Mouse (Mus musculus) liver, adult 2 months (tissue): ENCODE results near the gene Mecom. TPM values are rescaled to one million over a fixed set of nuclear protein-coding genes. Genes with fewer than 3 reads are reported as not detected.

Experiments
- DNase-seq: peaks from one replicate; pipeline ENCODE4 v3.0.0-alpha.2; 2011; ENCODE audit warnings: low read depth, low spot score; ENCODE audit errors: extremely low read depth
- H3K27ac ChIP-seq: fragments of 200-500 bp; replicated peaks from 2 replicates; pipeline ENCODE4 v1.5.1; 2012; ENCODE audit warnings: low read depth, mild to moderate bottlenecking, control low read depth, inconsistent platforms, low read length; ENCODE audit not compliant: insufficient read depth
- H3K27me3 ChIP-seq: fragments of 200-500 bp; 2 replicates; pipeline ENCODE4 v1.6.1; 2012; ENCODE audit warnings: mild to moderate bottlenecking, moderate library complexity, low read length, inconsistent platforms; ENCODE audit not compliant: control insufficient read depth, insufficient read depth
- H3K36me3 ChIP-seq: fragments of 200-500 bp; 2 replicates; pipeline ENCODE4 v1.6.1; 2012; ENCODE audit warnings: low read length, inconsistent platforms; ENCODE audit not compliant: control insufficient read depth, insufficient read depth
- H3K4me1 ChIP-seq: fragments of 200-500 bp; 2 replicates; pipeline ENCODE4 v1.6.1; 2011; ENCODE audit warnings: low read length; ENCODE audit not compliant: control insufficient read depth, insufficient read depth
- H3K4me3 ChIP-seq: fragments of 200-500 bp; 2 replicates; pipeline ENCODE4 v1.5.1; 2011; ENCODE audit warnings: low read depth, mild to moderate bottlenecking, control low read depth, low read length, moderate library complexity; ENCODE audit not compliant: insufficient read depth
- H3K79me2 ChIP-seq: fragments of 200-500 bp; 2 replicates; pipeline ENCODE4 v1.6.1; 2012; ENCODE audit warnings: inconsistent platforms, mild to moderate bottlenecking, low read length, moderate library complexity; ENCODE audit not compliant: control insufficient read depth, insufficient read depth
- H3K9ac ChIP-seq: fragments of 200-500 bp; 2 replicates; pipeline ENCODE4 v1.6.1; 2012; ENCODE audit warnings: low read depth, mild to moderate bottlenecking, control low read depth, inconsistent platforms, low read length
- CTCF ChIP-seq: fragments of 200-500 bp; IDR thresholded peaks from 2 replicates; pipeline ENCODE4 v1.5.1; 2011; ENCODE audit warnings: low read depth, low read length, control low read depth
- POLR2A ChIP-seq: fragments of 200-500 bp; IDR thresholded peaks from 2 replicates; pipeline ENCODE4 v1.6.1; 2011; ENCODE audit warnings: low read length, control low read depth; ENCODE audit not compliant: insufficient read depth; ENCODE audit errors: extremely low read depth
- WGBS: fragments of 180-500 bp; shearing (Covaris S2); methylation state at CpG from one replicate; pipeline ENCODE4 v1.1.7; 2018; 5-methylcytosine and 5-hydroxymethylcytosine counted together
- polyA plus RNA-seq: library from polyadenylated mRNA; depleted of rRNA; stranded (reverse); fragments of >200 nt; gene quantifications from 2 replicates; pipeline ENCODE4 v1.2.3, GENCODE M21; 2012
- total RNA-seq: library from RNA; depleted of rRNA; stranded (reverse); fragments of >200 nt; gene quantifications from 2 replicates; pipeline ENCODE4 v1.2.3, GENCODE M21; 2014

Gene Mecom
- total and polyA plus RNA-seq, 2 experiments = 0.39 to 1.4 TPM

DNA sequence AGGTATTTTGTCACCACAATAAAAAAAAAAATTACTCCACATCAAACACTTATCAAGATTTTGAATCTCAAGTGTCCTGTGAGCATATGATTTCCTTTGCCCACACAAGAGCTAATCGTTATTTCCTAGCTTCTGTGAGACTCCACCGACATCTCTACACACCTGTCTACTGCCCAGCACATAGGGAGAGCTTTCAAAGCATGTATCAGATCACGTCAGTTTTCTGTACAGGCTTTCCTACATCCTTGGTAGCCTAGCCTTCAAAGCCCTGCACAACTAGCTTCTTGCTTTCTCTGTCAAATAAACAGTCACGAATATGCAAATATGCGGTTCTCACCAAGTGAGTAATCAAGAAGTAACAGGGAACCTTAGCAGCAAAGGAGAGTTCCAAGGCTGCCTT is 157.5 kb downstream of the Mecom start:
- H3K27ac ChIP-seq = no peak overlapping the region
- WGBS = 73% methylated on average over 5 of the region's 5 CpGs
- no peak overlapping the region for H3K4me3 ChIP-seq
- H3K4me1 ChIP-seq = no peaks in the 10 kb centered on the region
- no peaks in the 10 kb centered on the region; the same call in 1 of the 2 replicates for H3K27me3 ChIP-seq
- no peaks in the 10 kb centered on the region for H3K79me2 ChIP-seq
- TF ChIP-seq POLR2A (no peak), CTCF (no peak)
- H3K9ac ChIP-seq = no peak overlapping the region
- no peak for DNase-seq
- H3K36me3 ChIP-seq = no peaks in the 10 kb centered on the region

- H3K4me3 ChIP-seq = no peak overlapping the region
- H3K79me2 ChIP-seq = no peaks in the 10 kb centered on the region
- TF ChIP-seq CTCF (no peak), POLR2A (no peak)
- no peak overlapping the region for H3K27ac ChIP-seq
- H3K9ac ChIP-seq = no peak overlapping the region
- H3K36me3 ChIP-seq = no peaks in the 10 kb centered on the region
- H3K27me3 ChIP-seq = peaks cover 2% of the 10 kb centered on the region; the same call in 1 of the 2 replicates
- WGBS = 86% methylated on average over 4 of the region's 4 CpGs
- no peak for DNase-seq
- H3K4me1 ChIP-seq = no peaks in the 10 kb centered on the region
Observed at GRCm38 (mm10) chr3:30380273-30380672, 167.5 kb downstream of the Mecom start.

GRCm38 (mm10) chr3:30379301-30379700 is 168.5 kb downstream of the Mecom start:
- no peak for TF ChIP-seq CTCF
- no peak for TF ChIP-seq POLR2A
- 72% methylated on average over 6 of the region's 6 CpGs for WGBS
- H3K36me3 ChIP-seq = no peaks in the 10 kb centered on the region
- no peak overlapping the region for H3K9ac ChIP-seq
- no peak for DNase-seq
- no peaks in the 10 kb centered on the region for H3K79me2 ChIP-seq
- no peak overlapping the region for H3K4me3 ChIP-seq
- H3K4me1 ChIP-seq = no peaks in the 10 kb centered on the region
- no peak overlapping the region for H3K27ac ChIP-seq
- peaks cover 2% of the 10 kb centered on the region; the same call in 1 of the 2 replicates for H3K27me3 ChIP-seq

- no peak overlapping the region for H3K4me3 ChIP-seq
- H3K36me3 ChIP-seq = no peaks in the 10 kb centered on the region
- no peaks in the 10 kb centered on the region for H3K4me1 ChIP-seq
- H3K9ac ChIP-seq = no peak overlapping the region
- no peak overlapping the region for H3K27ac ChIP-seq
- no peak for DNase-seq
- 0 out of 2 replicates have a peak, but pooled peaks cover 4% of the 10 kb centered on the region for H3K27me3 ChIP-seq
- 65% methylated on average over 7 of the region's 7 CpGs for WGBS
- no peaks in the 10 kb centered on the region for H3K79me2 ChIP-seq
- TF ChIP-seq CTCF = no peak
- TF ChIP-seq POLR2A = no peak
Observed at GRCm38 (mm10) chr3:30371472-30371871, 176.3 kb downstream of the Mecom start.

GRCm38 (mm10) chr3:30370860-30371455 is 176.8 kb downstream of the Mecom start:
- WGBS = 71% methylated on average over 16 of the region's 16 CpGs
- Histone ChIP-seq H3K27me3 (peaks cover 4% of the 10 kb centered on the region; the same call in 1 of the 2 replicates), H3K9ac (no peak overlapping the region), H3K4me3 (no peak overlapping the region), H3K27ac (no peak overlapping the region), H3K4me1 (no peaks in the 10 kb centered on the region), H3K36me3 (no peaks in the 10 kb centered on the region), H3K79me2 (no peaks in the 10 kb centered on the region)
- no peak for DNase-seq
- TF ChIP-seq POLR2A (no peak), CTCF (no peak)

- Histone ChIP-seq H3K4me1 (no peaks in the 10 kb centered on the region), H3K79me2 (no peaks in the 10 kb centered on the region), H3K27ac (no peak overlapping the region), H3K4me3 (no peak overlapping the region), H3K9ac (no peak overlapping the region), H3K27me3 (peaks cover 7% of the 10 kb centered on the region; the same call in 1 of the 2 replicates), H3K36me3 (no peaks in the 10 kb centered on the region)
- no peak for DNase-seq
- no peak for TF ChIP-seq CTCF
- 80% methylated on average over 7 of the region's 7 CpGs for WGBS
Observed at GRCm38 (mm10) chr3:30366621-30367020, 181.2 kb downstream of the Mecom start.
